Mouse (Mus musculus) stomach, postnatal 0 days (tissue): Measurements from ENCODE around the gene Fam71f1.

Source experiments
- CTCF ChIP-seq: IDR thresholded peaks from 2 replicates; pipeline ENCODE4 v1.5.1; 2016; ENCODE audit warnings: antibody characterized with exemption, low read depth, mild to moderate bottlenecking, moderate library complexity
- EP300 ChIP-seq: optimal IDR thresholded peaks from 2 replicates; pipeline ENCODE3; 2016; ENCODE audit warnings: antibody characterized with exemption

DNA sequence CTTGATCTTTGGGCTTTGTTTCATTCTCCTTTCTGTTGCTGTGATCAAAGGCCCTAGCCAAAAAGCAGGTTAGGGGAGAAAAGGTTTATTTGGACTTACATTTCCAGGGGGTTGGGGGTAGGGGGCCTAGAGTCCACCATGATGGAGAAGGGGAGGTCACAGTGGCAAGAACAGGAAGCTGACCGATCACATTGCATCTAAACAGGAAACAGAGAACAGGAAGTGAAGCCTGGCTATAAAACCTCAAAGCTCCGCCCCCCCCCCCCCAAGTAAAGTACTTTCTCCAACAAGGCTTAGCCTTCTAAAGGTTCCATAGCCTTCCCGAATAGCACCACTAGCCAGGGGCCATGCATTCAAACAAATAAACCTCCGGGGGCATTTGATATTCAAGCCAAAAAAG is 3.8 kb downstream of the Fam71f1 start:
- TF ChIP-seq CTCF (no peak), EP300 (no peak)
